Mouse (Mus musculus): ENCODE measurements at regions not wholly inside any gene's neighbourhood (a gene's known extent, or its start where the extent isn't known, plus 50 kb on each side); places are given as distances from the start of the nearest gene placed in this dataset.
"Not testable (repeated sequence)": the region's sequence is repeated elsewhere in the genome, so short reads cannot be mapped to it uniquely, and the experiment has no call there.

DNA sequence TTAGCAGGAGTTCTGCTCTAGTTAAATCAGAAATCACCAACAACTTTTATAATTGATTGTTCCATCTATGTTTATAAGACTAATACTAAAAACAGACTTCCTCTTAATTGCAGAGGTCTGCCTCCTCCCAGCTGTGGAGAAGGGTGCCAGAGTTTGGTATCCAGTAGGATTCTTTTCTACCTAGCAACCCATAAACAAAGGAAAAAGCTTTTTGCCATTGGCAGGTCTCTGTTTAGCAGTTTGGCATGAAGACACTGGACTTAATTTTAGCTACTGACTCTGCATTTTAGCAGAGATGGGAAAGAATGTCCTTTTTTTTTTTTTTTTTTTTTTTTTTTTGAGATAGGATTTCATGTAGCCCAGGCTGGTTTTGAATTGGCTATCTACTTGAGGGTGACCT, 1628.4 kb downstream of the A830018L16Rik start:
- no peak for DNase-seq (ENCODE audit: low spot score in 2 of 2)

DNA sequence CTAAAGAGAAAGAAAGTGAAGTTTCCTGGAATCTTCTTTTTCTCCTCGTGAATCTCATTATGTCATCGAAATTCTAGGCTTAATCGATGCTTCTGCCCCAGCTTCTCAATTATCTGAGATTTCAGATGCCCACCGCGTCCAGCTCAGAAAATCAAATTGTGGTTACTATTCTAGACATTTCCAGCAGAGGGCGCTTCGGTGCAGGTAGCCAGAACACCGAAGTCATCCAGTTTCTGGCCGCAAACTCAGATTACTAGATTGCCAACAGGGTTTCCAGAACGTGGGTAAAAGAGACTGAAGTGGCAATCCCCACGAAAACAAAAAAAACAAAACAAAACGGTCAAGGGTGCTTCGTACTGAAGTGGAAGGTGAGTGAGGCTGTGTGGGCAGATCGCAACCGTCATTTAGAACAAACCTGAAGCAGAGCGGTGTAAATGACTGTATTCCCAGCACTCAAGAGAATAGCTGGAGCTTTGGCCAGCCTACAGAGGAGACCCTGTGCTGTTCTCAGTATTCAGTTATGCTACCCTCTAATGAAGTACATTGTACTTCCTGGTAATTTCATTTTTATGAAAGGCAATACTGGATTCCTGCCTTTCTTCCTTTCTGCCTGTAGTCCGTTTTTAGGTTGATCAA, 1636.4 kb downstream of the A830018L16Rik start:
- DNase-seq (ENCODE audit: low spot score in 2 of 2), result peak in 1 of 2 experiments; percentile 50

GRCm38 (mm10) chr1:13051433-13052066, 1637.6 kb downstream of the A830018L16Rik start:
- DNase-seq (ENCODE audit: low spot score in 2 of 2), result not testable (repeated sequence)

- peak in 1 of 2 experiments; percentile 8 for DNase-seq (ENCODE audit: low spot score in 2 of 2)
Measured at GRCm38 (mm10) chr1:13052067-13052460, 1638.2 kb downstream of the A830018L16Rik start.

- DNase-seq (ENCODE audit: low spot score in 2 of 2), result no peak
Measured at GRCm38 (mm10) chr1:13057741-13058140, 1643.8 kb downstream of the A830018L16Rik start.

GRCm38 (mm10) chr1:13059616-13060320, 1645.9 kb downstream of the A830018L16Rik start:
- no peak for DNase-seq (ENCODE audit: low spot score in 2 of 2)
